Mouse (Mus musculus) 3134 (cell line): ENCODE measurements around the gene Oxgr1.
"Not testable (repeated sequence)": the region's sequence is repeated elsewhere in the genome, so short reads cannot be mapped to it uniquely, and the experiment has no call there.

Experiments
- DNase-seq: peaks from one replicate; pipeline ENCODE4 v3.0.0-alpha.2; 2011; ENCODE audit warnings: low spot score; ENCODE audit not compliant: insufficient read length; ENCODE audit errors: extremely low read depth

The Oxgr1 gene

GRCm38 (mm10) chr14:120042187-120042820 is at the start of gene Oxgr1:
TSS of gene Oxgr1 (minus strand) at chr14:120042435.
- no peak for DNase-seq

GRCm38 (mm10) chr14:120090401-120090800 is 48.2 kb upstream of the Oxgr1 start:
- DNase-seq = no peak

GRCm38 (mm10) chr14:120089649-120090360 is 47.6 kb upstream of the Oxgr1 start:
- no peak for DNase-seq

GRCm38 (mm10) chr14:120089006-120089648 is 46.9 kb upstream of the Oxgr1 start:
- DNase-seq = no peak

- no peak for DNase-seq
These were observed 41.9 kb upstream of the Oxgr1 start for GRCm38 (mm10) chr14:120084084-120084667.

- no peak for DNase-seq
These were observed 34.0 kb upstream of the Oxgr1 start for GRCm38 (mm10) chr14:120076192-120076591.

- DNase-seq = no peak
These were observed 33.5 kb upstream of the Oxgr1 start for GRCm38 (mm10) chr14:120075746-120076145.

GRCm38 (mm10) chr14:120074231-120074630 is 32.0 kb upstream of the Oxgr1 start:
- DNase-seq = no peak

GRCm38 (mm10) chr14:120061096-120061495 is 18.9 kb upstream of the Oxgr1 start:
- no peak for DNase-seq

GRCm38 (mm10) chr14:120033454-120033853 is 8.8 kb downstream of the Oxgr1 start:
- DNase-seq = no peak

- DNase-seq = no peak
These were observed 22.3 kb downstream of the Oxgr1 start for GRCm38 (mm10) chr14:120019948-120020347.

- no peak for DNase-seq
These were observed 32.0 kb downstream of the Oxgr1 start for GRCm38 (mm10) chr14:120009969-120010872.

GRCm38 (mm10) chr14:120005153-120005552 is 37.1 kb downstream of the Oxgr1 start:
- DNase-seq = no peak

GRCm38 (mm10) chr14:120003661-120004060 is 38.6 kb downstream of the Oxgr1 start:
- no peak for DNase-seq

- DNase-seq = no peak
These were observed 39.6 kb downstream of the Oxgr1 start for GRCm38 (mm10) chr14:120002673-120003072.

- DNase-seq = no peak
These were observed 52.6 kb downstream of the Oxgr1 start for GRCm38 (mm10) chr14:119989651-119990050.

GRCm38 (mm10) chr14:119988937-119989645 is 53.1 kb downstream of the Oxgr1 start:
- no peak for DNase-seq

GRCm38 (mm10) chr14:119987257-119987656 is 55.0 kb downstream of the Oxgr1 start:
- no peak for DNase-seq

- DNase-seq = no peak
These were observed 55.5 kb downstream of the Oxgr1 start for GRCm38 (mm10) chr14:119986778-119987177.

- not testable (repeated sequence) for DNase-seq
These were observed 55.9 kb downstream of the Oxgr1 start for GRCm38 (mm10) chr14:119986351-119986750.
